8 mouse cellular contexts compared by ENCODE assay signal in the genomic region with DNA sequence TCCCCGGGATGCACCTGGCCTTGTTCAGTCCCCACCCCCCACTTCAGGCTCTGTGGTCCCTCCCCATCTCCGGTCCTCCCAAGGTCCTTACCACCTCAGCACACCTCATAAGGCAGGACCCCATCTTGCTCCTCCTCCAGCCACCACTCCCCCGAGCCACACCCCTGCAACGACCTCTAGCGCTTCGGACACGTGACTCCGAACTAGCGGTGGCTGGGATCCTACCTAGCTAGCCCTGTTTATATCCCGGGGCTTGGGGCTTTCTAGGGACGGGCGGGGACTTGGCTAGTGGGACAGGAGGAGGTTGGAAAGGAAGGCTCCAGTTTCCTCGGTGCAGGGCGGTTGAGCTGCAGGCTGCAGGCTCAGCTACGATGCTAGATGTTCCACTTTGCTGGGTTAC. TPM values are rescaled to one million over a fixed set of nuclear protein-coding genes. Genes with fewer than 3 reads are reported as not detected.
DNase-seq lines count a peak whose midpoint lies in the region; ATAC-seq and TF ChIP-seq lines count a peak whose summit lies in the region.

No protein-coding gene starts in this region.

- H3K4me3 ChIP-seq in heart, postnatal 0 days (ENCODE audit: low read depth, low read length) = no peak overlapping the region
- no peak overlapping the region for H3K4me3 ChIP-seq in intestine, postnatal 0 days (ENCODE audit: low read depth, low read length)

- TF ChIP-seq CTCF in heart, postnatal 0 days (IDR thresholded peaks at IDR 0.05; ENCODE audit: low read depth) = no peak
- no peak for TF ChIP-seq CTCF in intestine, postnatal 0 days (IDR thresholded peaks at IDR 0.05; ENCODE audit: low read depth)

- no peak for TF ChIP-seq EP300 in heart, postnatal 0 days (IDR thresholded peaks at IDR 0.05; ENCODE audit: low read depth)

- H3K27ac ChIP-seq in heart, postnatal 0 days (ENCODE audit: low read depth) = no peak overlapping the region
- H3K27ac ChIP-seq in intestine, postnatal 0 days (ENCODE audit: low read depth, low read length) = no peak overlapping the region

- peaks cover 21% of the 10 kb centered on the region; the same call in 1 of the 2 replicates for H3K36me3 ChIP-seq in heart, postnatal 0 days (replicated peaks; ENCODE audit: control insufficient read depth, insufficient read depth, low read length)
- H3K36me3 ChIP-seq in intestine, postnatal 0 days (ENCODE audit: control insufficient read depth, insufficient read depth) = peaks cover 7% of the 10 kb centered on the region; the same call in 1 of the 2 replicates

- H3K9ac ChIP-seq in heart, postnatal 0 days (replicated peaks; ENCODE audit: low read depth, low read length) = no peak overlapping the region
- H3K9ac ChIP-seq in intestine, postnatal 0 days (ENCODE audit: low read depth, low read length) = no peak overlapping the region

- no peaks in the 10 kb centered on the region for H3K9me3 ChIP-seq in heart, postnatal 0 days (replicated peaks; ENCODE audit: control insufficient read depth, low read length)
- no peaks in the 10 kb centered on the region for H3K9me3 ChIP-seq in intestine, postnatal 0 days (ENCODE audit: control insufficient read depth)

- H3K4me2 ChIP-seq in heart, postnatal 0 days (ENCODE audit: low read depth, low read length) = peak overlapping the region; percentile 51; the same call in 1 of the 2 replicates
- peak overlapping the region; percentile 45 for H3K4me2 ChIP-seq in intestine, postnatal 0 days (replicated peaks; ENCODE audit: low read depth)

- peaks cover 4% of the 10 kb centered on the region; the same call in 1 of the 2 replicates for H3K4me1 ChIP-seq in heart, postnatal 0 days (ENCODE audit: control insufficient read depth, insufficient read depth)
- H3K4me1 ChIP-seq in intestine, postnatal 0 days (replicated peaks; ENCODE audit: control insufficient read depth, insufficient read depth, low read length) = no peaks in the 10 kb centered on the region

- no peaks in the 10 kb centered on the region for H3K27me3 ChIP-seq in heart, postnatal 0 days (ENCODE audit: control insufficient read depth, insufficient read depth, low read length)
- no peaks in the 10 kb centered on the region for H3K27me3 ChIP-seq in intestine, postnatal 0 days (replicated peaks; ENCODE audit: control insufficient read depth, insufficient read depth, low read length)

- no peak for DNase-seq in heart, postnatal 0 days (ENCODE audit: low spot score)
- DNase-seq in heart, adult 9 months (ENCODE audit: low spot score in 2 of 2) = no peak
- peak; percentile 47 for DNase-seq in embryo, embryonic 10 days (ENCODE audit: low spot score)
- DNase-seq in lung, postnatal 36 days = peak; percentile 31
- DNase-seq in adipocyte (ENCODE audit: low spot score) = no peak
- DNase-seq in ovary, postnatal 36 days (ENCODE audit: low spot score) = no peak
- no peak for DNase-seq in frontal cortex, postnatal 10 days (ENCODE audit: low spot score in 2 of 2)

- 6% methylated on average over 15 of the region's 15 CpGs for WGBS in heart, postnatal 0 days
- WGBS in intestine, postnatal 0 days = 8% methylated on average over 15 of the region's 15 CpGs

- peak; percentile 36; the same call in 1 of the 2 replicates for ATAC-seq in heart, postnatal 0 days (ENCODE audit: insufficient read depth, low read depth)
- ATAC-seq in intestine, postnatal 0 days = peak; percentile 42; the same call in 1 of the 2 replicates

RNA-seq across cellular contexts. Expression of a gene that starts 7.2 kb away (rescaled TPM):
- total RNA-seq in heart, postnatal 0 days (2014; rRNA removed; ENCODE audit: low replicate concordance) = 4.8 and 6.8 TPM in 2 replicates
- 4.8 and 5.2 TPM in 2 replicates for polyA plus RNA-seq in heart, postnatal 0 days (2015; fragmentation: Nextera tagmentation; extraction: Ambion mirVana)
- 7.1 and 8.2 TPM in 2 replicates for polyA plus RNA-seq in intestine, postnatal 0 days (2015; fragmentation: Nextera tagmentation; extraction: Ambion mirVana)

RNA-seq across cellular contexts. Expression of a gene that starts 10.3 kb away (rescaled TPM):
- 37.1 and 49.2 TPM in 2 replicates for total RNA-seq in heart, postnatal 0 days (2014; rRNA removed; ENCODE audit: low replicate concordance)
- 13.7 and 16.5 TPM in 2 replicates for polyA plus RNA-seq in heart, postnatal 0 days (2015; fragmentation: Nextera tagmentation; extraction: Ambion mirVana)
- polyA plus RNA-seq in intestine, postnatal 0 days (2015; fragmentation: Nextera tagmentation; extraction: Ambion mirVana) = 22.3 and 22.7 TPM in 2 replicates

RNA-seq across cellular contexts. Expression of a gene that starts 32.6 kb away (rescaled TPM):
- total RNA-seq in heart, postnatal 0 days (2014; rRNA removed; ENCODE audit: low replicate concordance) = 71.8 and 74.7 TPM in 2 replicates
- 50.9 and 53.0 TPM in 2 replicates for polyA plus RNA-seq in heart, postnatal 0 days (2015; fragmentation: Nextera tagmentation; extraction: Ambion mirVana)
- 23.3 and 24.1 TPM in 2 replicates for polyA plus RNA-seq in intestine, postnatal 0 days (2015; fragmentation: Nextera tagmentation; extraction: Ambion mirVana)

RNA-seq across cellular contexts. Expression of a gene that starts 33.4 kb away (rescaled TPM):
- 7.7 and 23.2 TPM in 2 replicates for total RNA-seq in heart, postnatal 0 days (2014; rRNA removed; ENCODE audit: low replicate concordance)
- 2.0 and 3.0 TPM in 2 replicates for polyA plus RNA-seq in heart, postnatal 0 days (2015; fragmentation: Nextera tagmentation; extraction: Ambion mirVana)
- polyA plus RNA-seq in intestine, postnatal 0 days (2015; fragmentation: Nextera tagmentation; extraction: Ambion mirVana) = 0.55 and 0.86 TPM in 2 replicates

RNA-seq across cellular contexts. Expression of a gene that starts 41.4 kb away (rescaled TPM):
- 68.1 and 75.3 TPM in 2 replicates for total RNA-seq in heart, postnatal 0 days (2014; rRNA removed; ENCODE audit: low replicate concordance)
- 51.2 and 54.8 TPM in 2 replicates for polyA plus RNA-seq in heart, postnatal 0 days (2015; fragmentation: Nextera tagmentation; extraction: Ambion mirVana)
- 35.9 and 37.8 TPM in 2 replicates for polyA plus RNA-seq in intestine, postnatal 0 days (2015; fragmentation: Nextera tagmentation; extraction: Ambion mirVana)

Comparison
In these comparisons a context has a peak if more than half of its experiments do, and no peak if none do; other contexts are left out.
1. DNase-seq: peak in embryo, embryonic 10 days (single experiment) and lung, postnatal 36 days (single experiment); none in heart, postnatal 0 days (single experiment), heart, adult 9 months (0 of 2), adipocyte (single experiment), ovary, postnatal 36 days (single experiment) and frontal cortex, postnatal 10 days (0 of 2).